Mouse (Mus musculus) spleen, adult 12 weeks (tissue): ENCODE measurements around the gene Rpp25.

Source experiments
- DNase-seq: peaks from one replicate; pipeline ENCODE4 v3.0.0; 2022; ENCODE audit warnings: low spot score

The Rpp25 gene

GRCm38 (mm10) chr9:57503622-57504380 lies at the start of gene Rpp25:
TSS of gene Rpp25 (plus strand) at chr9:57504026.
- DNase-seq: no peak

DNA sequence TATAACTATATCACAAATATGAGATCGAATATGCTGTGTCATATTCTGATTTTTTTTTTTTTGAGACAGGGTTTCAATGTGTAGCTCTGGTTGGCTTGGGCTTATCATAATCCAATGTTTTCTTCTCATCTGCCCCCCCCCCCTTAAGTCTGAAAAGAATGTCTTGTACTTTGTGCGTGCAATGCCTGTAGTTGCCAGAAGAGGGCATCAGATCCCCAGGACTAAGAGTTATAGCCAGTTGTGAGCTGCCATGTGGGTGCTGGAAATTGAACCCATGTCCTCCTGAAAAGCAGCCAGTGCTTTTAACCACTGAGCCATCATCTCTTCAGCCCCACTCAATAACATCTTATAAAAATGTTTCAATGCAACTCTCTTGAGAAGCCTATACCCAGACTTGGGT lies 44.1 kb upstream of the Rpp25 start:
- DNase-seq: no peak

- DNase-seq: no peak
Measured at GRCm38 (mm10) chr9:57462866-57463265, 41.0 kb upstream of the Rpp25 start.

GRCm38 (mm10) chr9:57466101-57466500 lies 37.7 kb upstream of the Rpp25 start:
- no peak for DNase-seq

GRCm38 (mm10) chr9:57467271-57467771 lies 36.5 kb upstream of the Rpp25 start:
- no peak for DNase-seq

DNA sequence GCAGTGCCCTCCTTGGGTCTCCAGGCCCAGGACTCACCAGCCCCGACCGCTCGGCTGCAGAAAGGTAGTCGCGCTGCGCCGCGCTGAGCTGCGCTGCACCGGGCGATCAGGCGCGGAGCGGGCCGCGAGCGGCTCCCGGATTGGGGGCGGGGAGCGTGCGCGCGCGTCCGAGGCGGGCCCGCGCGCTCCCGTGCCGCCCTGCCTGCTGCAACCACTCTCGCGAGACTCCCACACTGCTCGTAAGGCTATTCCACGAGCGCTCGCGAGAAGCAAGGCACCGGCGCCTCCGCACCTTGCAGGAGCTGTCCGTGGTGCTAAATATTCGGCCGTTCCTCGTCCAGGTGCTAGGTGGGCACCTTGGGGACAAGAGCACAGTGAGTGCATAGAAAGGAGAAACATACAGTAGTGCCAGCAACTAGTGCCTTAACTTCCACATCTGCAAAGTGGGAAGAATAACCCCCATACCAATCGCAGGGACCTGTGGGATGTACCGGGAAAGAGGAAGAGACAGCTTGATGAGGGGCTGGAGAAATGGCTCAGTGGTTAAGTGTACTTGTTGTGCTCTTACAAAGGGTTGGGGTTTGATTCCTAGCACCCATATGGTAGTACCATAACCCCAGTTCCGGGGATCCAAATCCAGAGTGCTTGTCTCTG lies 35.8 kb upstream of the Rpp25 start, which contains the start of gene Scamp5:
TSS of gene Scamp5 (minus strand) at position 165 of the 654 bp plus-strand sequence.
- peak; percentile 35 for DNase-seq

- DNase-seq: no peak
Measured at GRCm38 (mm10) chr9:57468914-57469313, 34.9 kb upstream of the Rpp25 start.

GRCm38 (mm10) chr9:57485774-57486173 lies 18.1 kb upstream of the Rpp25 start:
- DNase-seq: peak; percentile 60

GRCm38 (mm10) chr9:57487807-57488206 lies 16.0 kb upstream of the Rpp25 start:
- DNase-seq: no peak

- no peak for DNase-seq
Measured at GRCm38 (mm10) chr9:57493532-57493931, 10.3 kb upstream of the Rpp25 start.

DNA sequence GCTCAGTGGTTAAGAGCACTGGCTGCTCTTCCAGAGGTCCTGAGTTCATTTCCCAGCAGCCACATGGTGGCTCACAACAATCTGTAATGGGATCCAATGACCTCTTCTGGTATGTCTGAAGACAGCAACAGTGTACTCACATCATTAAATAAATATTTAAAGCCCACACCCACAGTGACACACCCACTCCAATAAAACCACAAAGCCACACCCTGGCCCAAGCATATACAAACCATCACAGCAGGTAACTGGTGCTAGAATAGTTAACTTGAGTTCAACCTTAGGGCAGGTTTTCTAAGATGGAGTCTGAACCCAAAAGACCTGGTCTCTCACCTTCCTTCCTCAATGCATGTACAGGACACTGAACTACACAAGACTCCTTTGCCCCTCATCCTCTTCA lies 8.9 kb upstream of the Rpp25 start:
- no peak for DNase-seq

DNA sequence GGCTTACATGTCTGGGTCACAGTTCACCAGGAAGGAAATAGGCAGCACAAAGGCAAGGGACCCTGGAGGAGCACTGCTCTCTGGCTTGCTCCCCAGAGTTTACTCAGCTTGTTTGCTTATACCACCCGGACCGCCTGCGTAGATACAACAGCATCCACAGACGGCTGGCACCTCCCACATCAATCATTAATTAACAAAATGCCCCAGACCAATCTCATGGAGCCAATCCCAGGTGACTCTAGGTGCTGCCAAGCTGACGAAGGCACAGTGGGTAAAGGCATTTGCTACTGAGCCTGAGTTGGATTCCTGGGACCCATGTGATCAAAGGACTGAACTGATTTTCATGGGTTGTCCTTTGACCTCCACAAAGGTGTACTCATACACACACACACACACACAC lies 6.6 kb upstream of the Rpp25 start:
- no peak for DNase-seq

- no peak for DNase-seq
Measured at GRCm38 (mm10) chr9:57498536-57498935, 5.3 kb upstream of the Rpp25 start.

DNA sequence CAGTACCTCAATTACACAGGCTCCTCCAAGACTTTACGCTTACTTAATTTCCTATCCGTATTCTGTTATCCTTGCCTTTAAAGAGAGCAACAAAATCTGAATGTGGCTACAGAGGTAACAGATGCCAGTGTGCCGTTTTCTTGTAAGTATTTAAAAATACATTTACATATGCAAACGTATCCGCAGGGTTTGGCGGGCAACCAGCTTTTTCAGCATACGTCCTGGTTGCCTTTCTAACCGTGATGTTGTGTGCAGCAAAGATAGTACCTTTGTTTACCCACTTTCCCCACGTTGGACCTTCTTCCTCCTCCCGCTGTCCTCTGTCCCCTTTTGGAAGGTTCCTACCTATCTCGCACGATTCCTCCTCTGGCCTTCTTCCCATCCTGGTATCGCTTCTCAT lies 2.4 kb upstream of the Rpp25 start:
- no peak for DNase-seq

DNA sequence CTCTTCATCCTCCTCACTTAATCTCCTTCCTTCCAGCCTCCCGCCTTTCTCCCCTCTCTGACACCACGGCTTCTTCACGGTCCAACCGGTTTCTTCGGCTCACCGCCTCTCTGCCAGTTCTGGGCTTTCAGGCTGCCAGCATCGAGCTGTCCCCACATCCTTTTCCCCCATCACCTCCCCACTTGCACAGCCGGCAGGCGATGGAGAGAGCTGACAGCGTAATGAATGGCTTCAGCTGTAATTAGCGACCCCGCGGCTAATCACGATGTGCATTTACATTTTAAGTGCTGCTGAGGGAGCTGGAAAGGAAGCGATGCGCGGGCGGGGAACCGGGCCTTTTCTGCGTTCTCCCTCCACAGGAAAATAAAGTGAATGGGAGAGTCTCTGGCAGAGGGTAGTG lies 2.0 kb upstream of the Rpp25 start:
- no peak for DNase-seq

GRCm38 (mm10) chr9:57502911-57503621 lies 760 bp upstream of the Rpp25 start:
- DNase-seq: no peak

- peak; percentile 34 for DNase-seq
Measured at GRCm38 (mm10) chr9:57504381-57504700, 515 bp downstream of the Rpp25 start.

DNA sequence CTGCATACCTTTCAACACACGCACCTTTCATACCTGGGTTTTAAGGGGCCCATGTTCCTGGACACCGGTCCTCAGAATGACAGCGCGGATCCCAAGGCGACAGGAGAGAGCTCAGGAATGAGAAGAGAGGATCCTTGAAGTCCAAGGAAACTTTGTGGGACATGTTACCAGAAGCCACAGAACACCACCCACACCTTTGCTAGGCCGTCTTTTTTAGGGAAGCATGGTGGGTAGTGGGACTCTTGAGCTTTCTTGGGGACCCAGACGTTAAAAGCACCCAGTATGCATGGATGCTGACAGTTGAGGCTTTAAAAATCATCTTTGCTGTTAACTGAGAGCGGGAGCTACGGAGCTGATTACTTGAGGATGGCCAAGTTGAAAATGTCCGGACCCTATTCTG lies 1.1 kb downstream of the Rpp25 start:
- no peak for DNase-seq

DNA sequence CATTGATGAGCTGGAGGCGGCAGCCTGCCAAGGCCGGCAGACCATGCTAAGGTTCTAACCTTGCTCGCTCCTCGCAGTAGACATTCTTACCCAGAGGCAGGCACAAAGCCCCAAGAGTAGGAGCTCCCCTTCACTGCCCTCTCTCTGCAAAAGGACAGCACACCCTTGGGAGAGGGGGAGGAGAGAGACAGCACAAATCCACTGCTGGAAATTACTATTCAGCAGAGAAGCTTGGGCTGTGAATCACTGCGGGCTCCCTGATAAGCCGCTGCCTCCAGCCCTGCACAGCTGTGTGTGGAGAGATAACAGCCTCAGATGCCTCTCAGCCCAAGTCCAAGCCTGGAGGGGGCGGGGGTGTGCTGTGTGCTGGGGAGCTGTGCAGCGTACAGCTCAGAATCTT lies 1.9 kb downstream of the Rpp25 start:
- DNase-seq: peak; percentile 53

DNA sequence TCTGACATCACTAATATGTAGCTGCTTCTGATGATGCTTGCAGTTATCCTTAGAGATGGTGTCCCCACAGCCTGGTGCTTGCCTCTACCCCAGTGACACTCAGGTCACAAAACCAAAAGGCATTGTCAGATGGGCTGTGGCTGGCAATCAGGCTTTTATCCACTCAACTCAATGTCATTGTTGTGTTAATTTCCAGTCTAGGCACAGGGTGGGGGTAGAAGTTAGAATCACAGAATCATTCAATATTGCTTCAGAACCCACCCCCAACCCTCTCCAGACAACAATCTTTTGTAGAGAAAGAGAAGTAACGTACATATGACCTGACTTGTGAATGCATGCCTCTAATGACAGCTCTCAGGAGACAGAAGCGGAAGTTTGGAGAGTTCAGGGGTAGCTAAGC lies 6.8 kb downstream of the Rpp25 start:
- DNase-seq: no peak

- peak; percentile 59 for DNase-seq
Measured at GRCm38 (mm10) chr9:57517113-57517512, 13.3 kb downstream of the Rpp25 start.

DNA sequence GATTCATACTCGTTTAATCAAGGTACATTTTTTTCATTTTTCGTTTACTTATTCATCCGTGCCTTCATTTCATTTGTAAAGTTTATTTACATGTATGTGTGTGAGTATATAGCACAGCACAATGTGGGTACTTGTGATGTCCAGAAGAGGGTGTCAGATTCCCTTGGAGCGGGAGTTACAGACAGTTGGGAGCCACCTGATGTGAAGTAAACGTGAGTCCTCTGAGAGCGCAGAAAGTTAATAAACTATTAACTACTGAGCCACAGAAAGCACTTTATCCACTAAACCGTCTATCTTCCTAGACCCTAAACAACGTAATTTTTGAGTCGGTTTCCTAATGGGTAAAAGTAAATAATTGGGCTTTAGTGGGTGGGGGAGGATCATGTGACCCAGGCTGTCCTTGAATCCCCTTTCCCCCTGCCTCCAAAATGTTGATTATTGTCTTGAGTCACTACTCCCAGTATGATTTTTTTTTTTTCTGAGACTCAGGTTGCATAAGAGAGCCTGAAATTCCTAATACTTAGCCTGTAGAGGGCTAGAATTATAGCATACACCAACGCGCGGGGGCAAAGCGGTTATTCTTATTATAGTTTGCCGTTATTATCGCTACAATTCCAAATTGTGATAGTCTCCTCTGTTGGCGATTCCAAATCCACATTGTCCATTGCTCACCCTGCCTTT lies 16.7 kb downstream of the Rpp25 start:
- no peak for DNase-seq
